Comparison of ENCODE assay signal across 8 mouse cellular contexts in genomic region chr3:37712501-37712900, GRCm38 (mm10). TPM values are rescaled to one million over a fixed set of nuclear protein-coding genes. Genes with fewer than 3 reads are reported as not detected.
DNase-seq lines count a peak whose midpoint lies in the region; ATAC-seq lines count a peak whose summit lies in the region.

No protein-coding gene starts in this region.

- ATAC-seq in stomach, embryonic 15.5 days (ENCODE audit: insufficient read depth, low FRiP score, low read depth), result peak; percentile 69; the same call in 1 of the 2 replicates
- ATAC-seq in CD4-positive, CD25-positive, alpha-beta regulatory T cell, adult 4 months, result no peak

- no peak overlapping the region for H3K9ac ChIP-seq in stomach, embryonic 15.5 days

- H3K4me1 ChIP-seq in stomach, embryonic 15.5 days, result 0 out of 2 replicates have a peak, but pooled peaks cover 10% of the 10 kb centered on the region

- 29% methylated on average over 9 of the region's 9 CpGs for WGBS in stomach, embryonic 15.5 days

- no peak overlapping the region for H3K4me2 ChIP-seq in stomach, embryonic 15.5 days

- H3K27me3 ChIP-seq in stomach, embryonic 15.5 days (replicated peaks), result no peaks in the 10 kb centered on the region

- peak; percentile 11 to 21 for DNase-seq in right cerebral cortex, adult 2 months (ENCODE audit: low spot score in 2 of 2)
- no peak for DNase-seq in right cerebral cortex, postnatal 25 days
- DNase-seq in fibroblast of lung, adult 2 months (ENCODE audit: low read depth), result peak; percentile 73
- DNase-seq in kidney, postnatal 25 days, result peak; percentile 85 to 87
- no peak for DNase-seq in layer of hippocampus, adult 18-20 months (ENCODE audit: low spot score in 2 of 2)
- no peak for DNase-seq in frontal cortex, postnatal 14 days (ENCODE audit: low spot score in 2 of 2)

- H3K9me3 ChIP-seq in stomach, embryonic 15.5 days, result no peaks in the 10 kb centered on the region

- H3K36me3 ChIP-seq in stomach, embryonic 15.5 days, result no peaks in the 10 kb centered on the region

- peak overlapping the region; percentile 83 for H3K27ac ChIP-seq in stomach, embryonic 15.5 days

- H3K4me3 ChIP-seq in stomach, embryonic 15.5 days (replicated peaks), result no peak overlapping the region

RNA-seq across cellular contexts. Expression of gene Gm5148, which starts 11.8 kb away (rescaled TPM):
- 5.9 and 6.0 TPM in 2 replicates for polyA plus RNA-seq in stomach, embryonic 15.5 days (2015; fragmentation: Nextera tagmentation; extraction: Ambion mirVana)
- total RNA-seq in layer of hippocampus, adult 18-20 months (2021), result 1 to 10 TPM; 3.9 to 4.8 TPM
- polyA plus RNA-seq in CD4-positive, CD25-positive, alpha-beta regulatory T cell, adult 4 months (2017; shearing (Covaris generic)), result 1 to 10 TPM; 1.9 to 3.1 TPM

Comparison
In these comparisons a context has a peak if more than half of its experiments do, and no peak if none do; other contexts are left out.
1. DNase-seq: peak in right cerebral cortex, adult 2 months (2 of 2), fibroblast of lung, adult 2 months (single experiment) and kidney, postnatal 25 days (2 of 2); none in right cerebral cortex, postnatal 25 days (single experiment), layer of hippocampus, adult 18-20 months (0 of 2) and frontal cortex, postnatal 14 days (0 of 2).